In genomic region chr1:71105724-71106123, GRCm38 (mm10) we compare ENCODE assay signal across 21 mouse cellular contexts. TPM values are rescaled to one million over a fixed set of nuclear protein-coding genes. Genes with fewer than 3 reads are reported as not detected.
A peak's percentile ranks its signal among the peaks of the same experiment; 100 is the strongest.
DNase-seq lines count a peak whose midpoint lies in the region; ATAC-seq and TF ChIP-seq lines count a peak whose summit lies in the region.
"Had no signal": no experiment of that assay in that cellular context is flagged by ENCODE, and none has a peak within 500 bp of the region (broad histone marks: within the 10 kb centered on the region; RNA-seq: fewer than 3 reads in every experiment).

No protein-coding gene starts in this region.

- peak in 1 of 2 experiments; percentile 73; a peak in 2 of 4 replicates for TF ChIP-seq POLR2A in MEL (IDR thresholded peaks at IDR 0.05; ENCODE audit: control insufficient read depth in 1 of 2, insufficient read depth in 1 of 2, low read depth in 1 of 2, low read length in 2 of 2, poor library complexity in 1 of 2)

- H3K36me3 ChIP-seq in MEL (ENCODE audit: control insufficient read depth in 1 of 2, insufficient read depth in 2 of 2, low read length in 2 of 2): peaks cover 0 to 13% of the 10 kb centered on the region in 2 experiments; a peak in 2 of 4 replicates
- H3K36me3 ChIP-seq in liver, embryonic 12.5 days: no peaks in the 10 kb centered on the region
- H3K36me3 ChIP-seq in liver, embryonic 16.5 days (ENCODE audit: control insufficient read depth, insufficient read depth): no peaks in the 10 kb centered on the region
- H3K36me3 ChIP-seq in hindbrain, embryonic 16.5 days (ENCODE audit: control insufficient read depth, insufficient read depth, low read length): no peaks in the 10 kb centered on the region
- H3K36me3 ChIP-seq: embryonic facial prominence, embryonic 13.5 days; forebrain, embryonic 12.5 days; heart, embryonic 13.5 days; hindbrain, embryonic 15.5 days had no signal

- TF ChIP-seq EP300 in MEL (IDR thresholded peaks at IDR 0.05; ENCODE audit: low read depth in 1 of 2, low read length in 2 of 2): peak; percentile 73 to 75

- H3K4me3 ChIP-seq in MEL (ENCODE audit: control insufficient read depth in 1 of 2, insufficient read depth in 1 of 2, low read depth in 2 of 2, low read length in 2 of 2): peak overlapping the region; percentile 60 to 73
- H3K4me3 ChIP-seq in liver, embryonic 12.5 days: no peak overlapping the region
- no peak overlapping the region for H3K4me3 ChIP-seq in liver, embryonic 16.5 days (ENCODE audit: low read depth, low read length)
- H3K4me3 ChIP-seq in hindbrain, embryonic 16.5 days (ENCODE audit: low read length): no peak overlapping the region
- H3K4me3 ChIP-seq: embryonic facial prominence, embryonic 13.5 days; forebrain, embryonic 12.5 days; heart, embryonic 13.5 days; hindbrain, embryonic 15.5 days had no signal

- TF ChIP-seq RAD21 in MEL (IDR thresholded peaks at IDR 0.05; ENCODE audit: low read depth, low read length): no peak

- peak overlapping the region; percentile 91 for H3K27ac ChIP-seq in MEL (ENCODE audit: control insufficient read depth, low read depth, low read length)
- no peak overlapping the region for H3K27ac ChIP-seq in liver, embryonic 12.5 days
- peak overlapping the region; percentile 28 for H3K27ac ChIP-seq in liver, embryonic 16.5 days (ENCODE audit: low read length)
- no peak overlapping the region for H3K27ac ChIP-seq in hindbrain, embryonic 16.5 days (ENCODE audit: low read depth, low read length)
- H3K27ac ChIP-seq: embryonic facial prominence, embryonic 13.5 days; forebrain, embryonic 12.5 days; heart, embryonic 13.5 days; hindbrain, embryonic 15.5 days had no signal

- H3K9me3 ChIP-seq in MEL (replicated peaks; ENCODE audit: insufficient read depth, low read length): no peaks in the 10 kb centered on the region
- no peaks in the 10 kb centered on the region for H3K9me3 ChIP-seq in liver, embryonic 12.5 days (replicated peaks)
- H3K9me3 ChIP-seq in liver, embryonic 16.5 days (replicated peaks; ENCODE audit: control insufficient read depth, low read length): no peaks in the 10 kb centered on the region
- H3K9me3 ChIP-seq in hindbrain, embryonic 16.5 days (ENCODE audit: control insufficient read depth, low read length): no peaks in the 10 kb centered on the region
- H3K9me3 ChIP-seq: embryonic facial prominence, embryonic 13.5 days; forebrain, embryonic 12.5 days; heart, embryonic 13.5 days; hindbrain, embryonic 15.5 days had no signal

- H3K4me2 ChIP-seq in liver, embryonic 12.5 days: peak overlapping the region; percentile 26
- 0 out of 2 replicates have a peak overlapping the region, but pooled peaks have one; percentile 8 for H3K4me2 ChIP-seq in liver, embryonic 16.5 days (ENCODE audit: low read depth, low read length)
- H3K4me2 ChIP-seq in hindbrain, embryonic 16.5 days (ENCODE audit: low read length): no peak overlapping the region
- H3K4me2 ChIP-seq: embryonic facial prominence, embryonic 13.5 days; forebrain, embryonic 12.5 days; heart, embryonic 13.5 days; hindbrain, embryonic 15.5 days had no signal

- peak; percentile 81 for DNase-seq in MEL (ENCODE audit: low read depth, low spot score)
- no peak for DNase-seq in ovary, postnatal 10 days (ENCODE audit: low spot score)
- no peak for DNase-seq in heart, adult 18-20 months
- DNase-seq: adrenal gland, adult 8-10 months; adrenal gland, postnatal 36 days; B cell, adult 2 months; cerebellum, adult 11 months; cerebellum, adult 9-10 months; cerebellum, postnatal 25 days; gastrocnemius, postnatal 25 days; heart, postnatal 36 days had no signal

- peaks cover 14% of the 10 kb centered on the region for H3K79me2 ChIP-seq in MEL (ENCODE audit: control insufficient read depth, insufficient read depth, low read length, poor library complexity)

- no peak for TF ChIP-seq CTCF in MEL (IDR thresholded peaks at IDR 0.05 in 2 of 3, conservative IDR thresholded peaks at IDR 0.05 in 1 of 3; ENCODE audit: control insufficient read depth in 1 of 3, insufficient read depth in 1 of 3, low read depth in 2 of 3, low read length in 3 of 3, poor library complexity in 1 of 3, severe bottlenecking in 1 of 3)

- no peak for ATAC-seq in liver, embryonic 12.5 days
- no peak for ATAC-seq in liver, embryonic 16.5 days (ENCODE audit: low read depth)
- no peak for ATAC-seq in hindbrain, embryonic 16.5 days
- ATAC-seq: CD4-positive, CD25-positive, alpha-beta regulatory T cell, adult 4 months; forebrain, embryonic 16.5 days; inflammation-experienced regulatory T-cells, adult 6 months had no signal

- no peaks in the 10 kb centered on the region for H3K27me3 ChIP-seq in MEL (ENCODE audit: control insufficient read depth in 1 of 2, insufficient read depth in 2 of 2, low read length in 2 of 2)
- no peaks in the 10 kb centered on the region for H3K27me3 ChIP-seq in liver, embryonic 12.5 days (replicated peaks)
- H3K27me3 ChIP-seq in liver, embryonic 16.5 days (ENCODE audit: control insufficient read depth, insufficient read depth, low read depth, low read length): no peaks in the 10 kb centered on the region
- no peaks in the 10 kb centered on the region for H3K27me3 ChIP-seq in hindbrain, embryonic 16.5 days (replicated peaks; ENCODE audit: control insufficient read depth, insufficient read depth, low read length)
- H3K27me3 ChIP-seq: embryonic facial prominence, embryonic 13.5 days; forebrain, embryonic 12.5 days; heart, embryonic 13.5 days; hindbrain, embryonic 15.5 days had no signal

- H3K9ac ChIP-seq in MEL (ENCODE audit: control insufficient read depth, low read depth, low read length, poor library complexity, severe bottlenecking): peak overlapping the region; percentile 62
- H3K9ac ChIP-seq in liver, embryonic 12.5 days: no peak overlapping the region
- H3K9ac ChIP-seq in liver, embryonic 16.5 days (ENCODE audit: low read depth, low read length): no peak overlapping the region
- H3K9ac ChIP-seq in hindbrain, embryonic 16.5 days (ENCODE audit: low read depth, low read length): no peak overlapping the region
- H3K9ac ChIP-seq: embryonic facial prominence, embryonic 13.5 days; forebrain, embryonic 12.5 days; heart, embryonic 13.5 days; hindbrain, embryonic 15.5 days had no signal

- WGBS in liver, embryonic 12.5 days (ENCODE audit: insufficient replicate concordance): 32% methylated on average over 8 of the region's 8 CpGs
- 29% methylated on average over 8 of the region's 8 CpGs for WGBS in liver, embryonic 16.5 days (ENCODE audit: insufficient replicate concordance)
- 95% methylated on average over 8 of the region's 8 CpGs for WGBS in hindbrain, embryonic 16.5 days

- peaks cover 4 to 17% of the 10 kb centered on the region in 2 experiments; a peak in 3 of 4 replicates for H3K4me1 ChIP-seq in MEL (ENCODE audit: control insufficient read depth in 1 of 2, insufficient read depth in 2 of 2, low read length in 2 of 2)
- H3K4me1 ChIP-seq in liver, embryonic 12.5 days: peaks cover 32% of the 10 kb centered on the region
- H3K4me1 ChIP-seq in liver, embryonic 16.5 days (ENCODE audit: control insufficient read depth, low read depth, low read length): peaks cover 16% of the 10 kb centered on the region
- H3K4me1 ChIP-seq in hindbrain, embryonic 16.5 days (ENCODE audit: control insufficient read depth, insufficient read depth, low read depth, low read length): no peaks in the 10 kb centered on the region

TF ChIP-seq in MEL, 35 proteins besides CTCF, POLR2A, EP300 and RAD21:
- peak; percentile 23; the same call in 1 of the 2 replicates for TF ChIP-seq TAL1 (IDR thresholded peaks at IDR 0.05; ENCODE audit: low read length)
- no peak for TF ChIP-seq CHD2 (IDR thresholded peaks at IDR 0.05; ENCODE audit: low read length)
- TF ChIP-seq ETS1 (IDR thresholded peaks at IDR 0.05; ENCODE audit: low read depth, low read length): peak; percentile 85
- no peak for TF ChIP-seq MEF2A (IDR thresholded peaks at IDR 0.05; ENCODE audit: extremely low read depth, insufficient replicate concordance, low read depth, low read length, poor library complexity, severe bottlenecking)
- no peak for TF ChIP-seq E2F4 (IDR thresholded peaks at IDR 0.05; ENCODE audit: borderline replicate concordance, low read depth, low read length)
- TF ChIP-seq USF1 (IDR thresholded peaks at IDR 0.05; ENCODE audit: low read depth, low read length): no peak
- TF ChIP-seq TBP (IDR thresholded peaks at IDR 0.05; ENCODE audit: low read depth, low read length): peak; percentile 88
- TF ChIP-seq TCF12 (IDR thresholded peaks at IDR 0.05; ENCODE audit: low read depth, low read length): peak; percentile 54
- peak; percentile 75; the same call in 1 of the 2 replicates for TF ChIP-seq RCOR1 (IDR thresholded peaks at IDR 0.05; ENCODE audit: low read depth, low read length)
- peak; percentile 86 for TF ChIP-seq GATA1 (IDR thresholded peaks at IDR 0.05; ENCODE audit: low read depth, low read length)
- peak; percentile 51; the same call in 1 of the 2 replicates for TF ChIP-seq BHLHE40 (IDR thresholded peaks at IDR 0.05; ENCODE audit: borderline replicate concordance, low read depth, low read length)
- no peak for TF ChIP-seq CHD1 (IDR thresholded peaks at IDR 0.05; ENCODE audit: low read depth, low read length)
- peak; percentile 34; the same call in 1 of the 2 replicates for TF ChIP-seq SIN3A (IDR thresholded peaks at IDR 0.05; ENCODE audit: low read length)
- no peak for TF ChIP-seq MYB (IDR thresholded peaks at IDR 0.05; ENCODE audit: low read depth, low read length)
- peak; percentile 30; the same call in 1 of the 2 replicates for TF ChIP-seq POLR2AphosphoS2 (IDR thresholded peaks at IDR 0.05; ENCODE audit: low read length)
- no peak for TF ChIP-seq ZMIZ1 (IDR thresholded peaks at IDR 0.05; ENCODE audit: low read depth, low read length)

RNA-seq across cellular contexts. Expression of gene Bard1, which starts 2.8 kb away (rescaled TPM):
- total RNA-seq in MEL (2012; rRNA removed): 10.9 and 12.8 TPM in 2 replicates
- 1 to 10 TPM in 1 of 2 experiments, not detected in 1; 8.1 TPM for polyA plus RNA-seq in MEL (2012; ENCODE audit: insufficient read depth in 1 of 2, insufficient read length in 2 of 2, low read depth in 1 of 2, low replicate concordance in 2 of 2, missing spikeins in 1 of 2)
- 3.3 and 3.4 TPM in 2 replicates for polyA plus RNA-seq in liver, embryonic 12.5 days (2016; fragmentation: Nextera tagmentation; extraction: Ambion mirVana)
- 1.8 and 2.6 TPM in 2 replicates for polyA plus RNA-seq in liver, embryonic 16.5 days (2015; fragmentation: Nextera tagmentation; extraction: Ambion mirVana)
- under 1 TPM; 0.67 to 0.75 TPM for total RNA-seq in heart, adult 18-20 months (2021)
- 0.61 and 0.69 TPM in 2 replicates for polyA plus RNA-seq in hindbrain, embryonic 16.5 days (2015; fragmentation: Nextera tagmentation; extraction: Ambion mirVana)

Comparison
In these comparisons a context has a peak if more than half of its experiments do, and no peak if none do; other contexts are left out.
1. H3K27ac ChIP-seq: peak in MEL (single experiment) and liver, embryonic 16.5 days (single experiment); none in liver, embryonic 12.5 days (single experiment) and hindbrain, embryonic 16.5 days (single experiment).
2. H3K4me3 ChIP-seq: peak in MEL (2 of 2); none in liver, embryonic 12.5 days (single experiment), liver, embryonic 16.5 days (single experiment) and hindbrain, embryonic 16.5 days (single experiment).